Mouse (Mus musculus) adrenal gland, postnatal 14 days (tissue): Measurements from ENCODE around the gene Spen. TPM values are rescaled to one million over a fixed set of nuclear protein-coding genes. Genes with fewer than 3 reads are reported as not detected.
"Not testable (repeated sequence)": the region's sequence is repeated elsewhere in the genome, so short reads cannot be mapped to it uniquely, and the experiment has no call there.

Experiments used
- DNase-seq: peaks from one replicate; pipeline ENCODE4 v3.0.0; 2021; ENCODE audit warnings: mixed read lengths
- long read RNA-seq, 2 experiments: library from polyadenylated mRNA; stranded (forward); transcript quantifications; one replicate each; pipeline ENCODE4 v2.0.0; 2021
- total RNA-seq: library from RNA; stranded (reverse); gene quantifications from 2 replicates; pipeline ENCODE4 v1.2.3, GENCODE M21; 2021

Spen gene
- 50.2 and 60.0 TPM in 2 replicates for total RNA-seq
- long read RNA-seq, experiment 1, partial matches to known transcripts, result 5 of 10 reads
- long read RNA-seq, experiment 1, other reads (novel, unspliced or antisense), result 5 of 10 reads
- long read RNA-seq, experiment 2, partial matches to known transcripts, result 5 of 6 reads
- long read RNA-seq, experiment 2, other reads (novel, unspliced or antisense), result 1 of 6 reads

- DNase-seq, result peak; percentile 97
These were observed at the start of gene Spen for GRCm38 (mm10) chr4:141538408-141539212. Spen (minus strand) TSS chr4:141538597.

DNA sequence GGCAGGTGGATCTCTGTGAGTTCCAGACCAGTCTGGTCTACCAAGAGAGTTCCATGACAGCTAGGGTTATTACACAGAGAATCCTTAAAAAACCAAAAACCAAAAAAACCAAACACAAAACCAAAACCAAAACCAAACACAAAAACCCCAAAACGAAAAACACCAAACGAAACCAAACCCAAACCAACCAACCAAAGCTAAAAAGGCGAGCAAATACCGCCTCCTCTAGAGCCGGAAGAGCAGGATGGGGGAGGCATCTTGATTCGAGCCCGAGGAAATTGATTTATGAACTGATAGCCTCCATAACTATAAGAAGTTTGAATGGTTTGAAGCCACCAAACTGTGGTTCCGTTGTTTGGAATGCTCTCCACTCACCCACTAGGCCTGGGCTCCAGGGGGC lies 45.5 kb upstream of the Spen start:
- no peak for DNase-seq

DNA sequence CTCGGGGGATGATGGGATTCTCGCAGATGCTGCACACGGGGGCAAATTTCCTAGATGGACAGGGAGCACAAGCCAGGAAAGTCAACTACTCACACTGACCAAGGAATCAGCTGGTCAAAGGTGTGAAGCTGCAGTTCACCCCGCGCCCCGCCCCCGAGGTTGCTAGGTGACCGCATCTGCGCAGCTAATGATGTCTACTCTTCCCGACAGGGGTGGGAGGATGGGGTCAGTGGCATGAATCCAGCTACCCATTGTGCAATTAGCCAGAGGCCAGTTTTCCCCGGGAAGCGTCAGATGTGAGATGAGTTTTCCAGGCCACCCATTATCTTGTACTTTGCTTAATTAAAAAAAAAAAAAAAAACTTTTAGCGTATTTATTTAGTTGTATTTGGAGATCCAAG lies 42.7 kb upstream of the Spen start:
- no peak for DNase-seq

GRCm38 (mm10) chr4:141578833-141579232 lies 40.4 kb upstream of the Spen start:
- DNase-seq, result no peak

GRCm38 (mm10) chr4:141576877-141577276 lies 38.5 kb upstream of the Spen start:
- DNase-seq, result no peak

GRCm38 (mm10) chr4:141576404-141576803 lies 38.0 kb upstream of the Spen start:
- no peak for DNase-seq

DNA sequence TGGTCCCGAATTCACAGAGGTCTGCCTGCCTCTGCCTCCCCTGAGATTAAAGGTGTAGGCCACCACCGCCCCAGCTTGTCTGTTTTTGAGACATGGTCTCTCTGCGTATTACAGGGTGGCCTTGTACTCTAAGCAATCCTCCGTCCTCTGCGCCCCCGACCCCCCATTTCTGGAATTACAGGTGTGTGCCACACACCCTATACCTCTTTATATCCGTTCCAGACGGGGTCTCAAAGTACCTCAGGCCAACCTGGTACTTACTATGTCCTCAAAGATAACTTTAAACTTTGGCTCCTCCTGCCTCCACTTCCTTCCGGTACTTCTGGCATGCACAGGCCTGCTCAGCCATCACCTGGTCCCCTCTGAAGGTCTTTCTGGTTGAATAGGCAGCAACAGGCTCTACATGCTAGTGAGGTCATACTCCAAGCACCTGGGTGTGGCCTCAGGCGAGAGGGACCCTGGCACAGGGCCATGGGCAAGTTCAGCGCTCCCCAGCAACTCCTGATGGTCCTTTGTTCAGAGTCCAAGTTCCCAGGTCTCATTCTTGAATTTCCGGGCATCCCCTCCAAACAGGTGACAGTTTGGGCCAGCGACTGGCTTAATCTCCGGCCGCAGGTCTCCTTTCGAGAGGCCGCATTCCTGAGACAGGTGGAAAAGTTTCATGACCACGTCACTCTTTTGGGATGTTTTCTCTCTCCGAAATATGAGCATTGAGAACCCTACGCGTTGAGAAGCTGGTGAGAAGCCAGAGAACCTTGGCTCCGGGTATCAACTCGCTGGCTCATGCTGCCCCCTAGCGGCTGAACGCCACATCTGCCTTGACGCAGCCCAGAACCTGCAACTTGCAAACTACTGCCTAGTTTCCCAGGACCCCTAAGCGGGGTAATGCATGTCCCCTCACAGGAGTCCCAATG lies 36.6 kb upstream of the Spen start:
- peak; percentile 93 for DNase-seq

DNA sequence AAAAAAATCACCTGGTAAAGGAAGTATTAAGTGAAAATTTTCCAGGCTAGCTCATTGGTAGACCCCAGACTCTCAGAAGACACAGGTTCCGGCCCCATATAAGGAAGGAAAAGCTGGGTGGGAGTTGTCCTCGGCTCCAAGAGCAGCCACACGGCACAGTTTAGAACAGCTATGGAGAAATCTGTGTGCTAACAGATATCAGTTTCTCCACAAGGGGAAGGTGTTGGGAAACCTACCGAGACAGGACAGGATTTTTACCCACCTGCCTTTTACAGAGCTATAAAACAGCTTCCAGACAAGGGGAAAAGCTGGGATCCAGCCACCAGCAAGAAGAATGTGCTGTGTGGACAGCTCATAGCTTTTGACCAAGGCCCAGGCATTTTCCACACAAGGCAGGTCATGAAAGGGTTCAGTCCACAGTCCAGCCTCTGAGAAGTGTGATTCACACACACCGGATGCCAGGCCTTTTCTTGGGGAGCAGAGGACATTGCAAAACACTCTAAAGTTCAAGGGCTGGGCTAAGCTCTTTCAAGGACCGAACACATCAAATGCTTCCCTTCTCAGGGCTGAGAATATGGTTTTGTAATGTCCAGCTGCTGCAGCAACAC lies 35.1 kb upstream of the Spen start:
- peak; percentile 86 for DNase-seq

DNA sequence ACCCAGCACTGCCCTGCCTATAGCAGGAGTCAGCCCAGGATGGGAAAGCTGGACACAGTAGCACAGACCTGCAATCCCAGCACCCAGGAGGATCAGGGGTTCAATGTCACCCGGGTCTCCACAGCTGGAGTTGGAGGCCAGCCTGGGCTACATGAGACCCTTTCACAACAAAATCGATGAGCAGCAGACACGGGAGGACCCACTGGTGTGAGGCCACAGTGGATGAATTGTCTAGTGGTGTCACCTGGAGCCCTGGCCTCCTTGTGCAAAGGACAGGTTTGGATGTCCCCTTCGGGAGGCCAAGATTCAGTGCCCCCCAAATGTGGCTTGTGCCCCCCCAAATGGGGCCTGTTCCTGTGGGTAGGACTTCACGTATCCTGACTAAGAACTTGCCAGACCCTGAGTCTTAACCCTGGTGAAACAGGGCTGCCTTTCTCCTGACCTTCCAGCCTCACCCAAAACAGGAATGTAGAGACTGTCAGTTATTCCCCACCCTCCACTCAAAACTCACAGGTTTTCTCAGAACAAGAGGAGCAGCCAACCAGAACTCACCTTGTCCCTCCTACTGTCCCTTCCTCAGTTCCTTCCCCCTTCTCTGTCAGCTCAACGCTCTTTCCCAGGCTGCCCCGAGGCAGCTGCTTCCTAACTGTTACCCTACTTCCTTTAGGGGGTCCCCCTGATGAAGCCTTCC lies 34.4 kb upstream of the Spen start:
- no peak for DNase-seq

- no peak for DNase-seq
These were observed 33.5 kb upstream of the Spen start for GRCm38 (mm10) chr4:141571934-141572333.

GRCm38 (mm10) chr4:141571337-141571739 lies 32.9 kb upstream of the Spen start:
- DNase-seq, result peak; percentile 66

DNA sequence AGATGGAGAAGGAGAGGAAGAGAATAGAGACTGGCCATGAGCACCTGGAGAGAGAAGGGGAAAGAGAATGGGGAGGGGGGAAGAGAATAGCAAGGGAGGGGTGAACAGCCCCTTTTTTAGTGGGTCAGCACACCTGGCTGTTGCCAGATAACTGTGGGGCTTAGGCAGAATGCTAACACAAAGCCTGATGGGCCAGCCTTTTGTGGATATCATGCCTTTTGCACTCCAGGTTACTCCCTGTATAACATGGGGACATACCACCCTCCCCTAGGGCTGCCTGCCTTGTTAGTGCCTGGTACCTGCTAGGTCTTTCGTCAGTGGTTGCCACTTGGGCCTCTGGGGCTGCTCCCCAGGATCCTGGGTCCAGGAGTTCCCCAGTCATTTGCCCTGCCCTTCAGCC lies 32.4 kb upstream of the Spen start:
- DNase-seq, result no peak

- peak; percentile 52 for DNase-seq
These were observed 31.6 kb upstream of the Spen start for GRCm38 (mm10) chr4:141570004-141570403.

DNA sequence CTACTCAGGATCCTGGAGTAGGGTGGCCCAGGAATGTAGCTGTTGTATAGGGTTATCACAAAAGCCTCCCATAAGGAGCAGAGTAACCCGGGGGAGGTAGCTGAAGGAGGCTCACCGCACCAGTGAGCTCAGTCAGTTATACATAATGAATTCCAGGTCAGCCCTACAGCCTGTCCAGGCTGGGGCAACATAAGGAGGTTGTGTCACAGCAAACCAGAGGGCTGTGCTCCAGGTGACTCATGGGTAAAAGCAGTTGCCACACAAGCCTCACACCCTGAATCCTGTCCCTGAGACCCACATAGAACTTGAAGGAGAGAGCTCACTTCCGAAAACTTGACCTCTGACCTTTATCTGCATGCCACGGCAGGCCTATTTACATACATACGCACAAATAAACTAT lies 30.6 kb upstream of the Spen start:
- peak; percentile 38 for DNase-seq

DNA sequence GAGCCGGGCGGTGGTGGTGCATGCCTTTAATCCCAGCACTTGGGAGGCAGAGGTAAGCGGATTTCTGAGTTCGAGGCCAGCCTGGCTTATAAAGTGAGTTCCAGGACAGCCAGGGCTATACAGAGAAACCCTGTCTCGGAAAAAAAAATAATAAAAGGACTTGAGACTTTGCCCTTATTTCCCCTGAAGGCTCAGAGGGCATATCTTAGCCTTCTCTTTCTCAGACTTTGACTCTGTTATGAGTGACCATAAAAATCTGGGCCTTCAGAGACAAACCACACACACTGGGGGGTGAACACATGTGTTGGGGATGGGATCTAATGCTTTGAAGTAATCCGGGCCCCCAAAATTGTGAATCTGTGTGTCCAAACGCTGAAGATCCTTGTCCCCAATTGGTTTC lies 28.8 kb upstream of the Spen start:
- DNase-seq, result not testable (repeated sequence)

DNA sequence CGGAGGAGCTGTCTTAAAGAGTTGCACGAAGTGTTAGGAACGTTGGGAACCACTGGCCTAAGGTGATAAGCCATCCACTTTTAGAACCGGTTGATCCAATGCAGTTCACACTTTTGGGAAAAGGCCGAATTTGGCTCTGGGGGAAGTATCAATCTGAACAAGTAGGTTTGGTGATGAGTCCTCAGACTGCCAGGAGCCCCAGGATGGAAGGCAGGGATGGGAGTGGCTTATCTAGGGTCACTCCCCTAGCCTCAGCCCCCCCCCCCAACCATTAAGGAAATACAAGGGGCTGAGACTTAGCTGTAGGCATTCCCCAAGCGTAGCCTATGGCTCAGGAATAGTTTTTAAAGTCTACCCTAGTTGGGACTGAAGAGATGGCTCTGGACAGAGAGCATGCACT lies 27.8 kb upstream of the Spen start:
- no peak for DNase-seq

DNA sequence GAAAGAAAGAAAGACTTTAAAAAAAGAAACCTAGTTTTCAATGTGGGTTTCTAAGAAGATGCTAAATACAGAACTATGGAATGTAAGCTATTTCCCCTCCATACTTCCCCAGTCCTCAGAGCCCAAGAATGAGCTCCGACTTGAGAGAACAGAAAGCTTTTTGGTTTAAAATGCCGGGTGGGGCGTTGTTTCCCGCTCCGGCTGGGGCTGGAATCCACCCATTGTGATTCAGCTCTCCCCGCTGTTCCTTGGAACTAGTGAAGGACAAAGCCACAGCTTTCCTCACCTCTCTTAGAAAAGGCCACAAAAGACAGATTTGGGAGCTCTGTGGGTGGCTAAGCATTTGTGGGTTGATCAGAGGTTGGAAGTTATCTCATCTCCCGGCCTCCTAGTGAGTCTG lies 26.9 kb upstream of the Spen start:
- DNase-seq, result peak; percentile 65

GRCm38 (mm10) chr4:141564660-141565059 lies 26.3 kb upstream of the Spen start:
- no peak for DNase-seq

GRCm38 (mm10) chr4:141564209-141564608 lies 25.8 kb upstream of the Spen start:
- no peak for DNase-seq

DNA sequence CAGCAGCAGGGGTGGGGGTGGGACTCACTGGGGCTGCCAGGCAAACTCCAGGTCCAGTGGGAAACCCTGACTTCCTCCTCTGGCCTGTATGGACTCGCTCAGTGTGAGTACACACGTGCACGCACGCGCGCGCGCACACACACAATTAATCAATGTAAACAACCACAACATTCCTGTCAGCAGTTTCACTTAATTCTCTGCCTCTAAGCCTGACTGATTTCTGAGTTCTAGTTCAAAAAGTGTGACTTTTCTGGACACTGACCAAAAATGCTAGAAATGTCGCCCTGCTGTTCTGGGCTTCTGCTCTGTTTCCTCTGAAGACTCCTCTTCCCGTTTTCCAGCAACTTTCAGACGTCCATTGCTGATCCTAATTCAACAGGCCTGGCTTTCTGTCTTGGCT lies 23.9 kb upstream of the Spen start:
- no peak for DNase-seq

DNA sequence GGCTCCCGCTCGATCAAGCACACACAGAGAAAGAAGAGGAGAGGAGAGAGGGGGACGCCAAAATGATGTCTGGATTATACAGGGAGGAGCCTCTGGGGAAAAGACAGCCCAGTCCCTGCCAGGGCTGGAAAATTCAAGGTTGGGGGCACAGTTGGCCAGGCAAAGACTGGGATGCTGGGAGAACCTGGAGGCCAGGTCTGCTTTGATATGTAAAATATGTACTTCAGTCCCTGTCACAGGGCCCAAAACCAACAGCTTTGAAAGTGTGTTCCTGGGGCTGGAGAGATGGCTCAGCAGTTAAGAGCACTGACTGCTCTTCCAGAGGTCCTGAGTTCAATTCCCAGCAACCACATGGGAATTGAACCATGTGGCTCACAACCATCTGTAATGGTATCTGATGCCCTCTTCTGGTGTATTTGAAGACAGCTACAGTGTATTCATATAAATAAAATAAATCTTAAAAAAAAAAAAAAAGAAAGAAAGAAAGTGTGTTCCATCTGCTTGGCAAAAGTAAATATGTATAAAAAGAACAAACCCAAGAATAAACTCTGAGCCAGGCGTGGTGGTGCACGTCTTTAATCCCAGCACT lies 23.0 kb upstream of the Spen start:
- DNase-seq, result not testable (repeated sequence)

DNA sequence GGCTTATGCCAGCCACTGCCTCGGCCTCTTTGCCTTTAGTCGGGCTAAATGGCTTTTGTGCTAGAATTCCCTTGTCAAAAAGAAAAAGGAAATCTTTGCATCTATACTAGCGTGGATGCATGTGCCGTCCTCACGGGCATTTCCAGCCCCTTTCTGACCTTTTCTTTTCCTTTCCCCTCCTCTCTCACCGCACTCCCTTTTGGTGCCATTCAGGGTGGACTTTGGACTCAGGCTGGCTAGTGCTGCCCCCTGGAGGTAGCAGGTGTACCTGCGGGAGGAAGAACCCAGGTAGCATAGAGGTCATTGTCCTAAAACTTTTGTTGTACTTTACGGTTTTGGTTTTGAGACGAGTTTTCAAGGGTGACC lies 21.5 kb upstream of the Spen start:
- peak; percentile 92 for DNase-seq
